Mouse (Mus musculus) forebrain, embryonic 10.5 days (tissue): ENCODE data around the gene Ccdc24. TPM values are rescaled to one million over a fixed set of nuclear protein-coding genes. Genes with fewer than 3 reads are reported as not detected.
A peak's percentile ranks its signal among the peaks of the same experiment; 100 is the strongest.

Source experiments
- DNase-seq: peaks from one replicate; pipeline ENCODE4 v3.0.0-alpha.2; 2017; ENCODE audit warnings: low spot score; ENCODE audit errors: extremely low spot score
- H3K27ac ChIP-seq: fragments of 300-500 bp; sonication (generic); 2 replicates; pipeline ENCODE4 v1.5.1; 2016; ENCODE audit warnings: mild to moderate bottlenecking
- H3K27me3 ChIP-seq: fragments of 300-500 bp; sonication (generic); 2 replicates; pipeline ENCODE4 v1.6.1; 2016; ENCODE audit warnings: mild to moderate bottlenecking; ENCODE audit not compliant: poor library complexity, severe bottlenecking
- H3K36me3 ChIP-seq: fragments of 300-500 bp; sonication (generic); replicated peaks from 2 replicates; pipeline ENCODE4 v1.6.1; 2016; ENCODE audit warnings: mild to moderate bottlenecking, moderate library complexity
- H3K4me1 ChIP-seq: fragments of 300-500 bp; sonication (generic); 2 replicates; pipeline ENCODE4 v1.6.1; 2016
- H3K4me3 ChIP-seq: fragments of 300-500 bp; sonication (generic); 2 replicates; pipeline ENCODE4 v1.5.1; 2016; ENCODE audit warnings: mild to moderate bottlenecking, moderate library complexity
- H3K9me3 ChIP-seq: fragments of 300-500 bp; sonication (generic); 2 replicates; pipeline ENCODE4 v1.6.1; 2016; ENCODE audit warnings: mild to moderate bottlenecking, moderate library complexity
- WGBS: fragments of 180-500 bp; shearing (Covaris S2); methylation state at CpG from one replicate; pipeline ENCODE4 v1.1.7; 2016; 5-methylcytosine and 5-hydroxymethylcytosine counted together
- polyA plus RNA-seq: library from polyadenylated mRNA; unstranded; fragments of >200 nt; fragmentation: Nextera tagmentation; extraction: Ambion mirVana; gene quantifications from 2 replicates; pipeline ENCODE4 v1.2.1, GENCODE M21; 2016

The Ccdc24 gene
- polyA plus RNA-seq, 1 experiment from 2014 or later = 1.2 TPM

- Histone ChIP-seq H3K4me3 (no peak overlapping the region), H3K27me3 (no peaks in the 10 kb centered on the region), H3K36me3 (peaks cover 50% of the 10 kb centered on the region), H3K9me3 (no peaks in the 10 kb centered on the region), H3K27ac (no peak overlapping the region), H3K4me1 (peaks cover 45% of the 10 kb centered on the region)
- 95% methylated on average over 15 of the region's 15 CpGs for WGBS
- DNase-seq = no peak
Observed at GRCm38 (mm10) chr4:117889471-117889870, 17.1 kb upstream of the Ccdc24 start.

- Histone ChIP-seq H3K4me3 (peak overlapping the region; percentile 69; the same call in 1 of the 2 replicates), H3K4me1 (peaks cover 57% of the 10 kb centered on the region), H3K27me3 (no peaks in the 10 kb centered on the region), H3K27ac (no peak overlapping the region), H3K9me3 (no peaks in the 10 kb centered on the region), H3K36me3 (peaks cover 46% of the 10 kb centered on the region)
- WGBS = 80% methylated on average over 2 of the region's 2 CpGs
- DNase-seq = no peak
Observed at GRCm38 (mm10) chr4:117887920-117888319, 15.6 kb upstream of the Ccdc24 start.

- H3K27ac ChIP-seq = peak within 1 kb of the TSS; percentile 83
- DNase-seq = peak; percentile 94
- H3K36me3 ChIP-seq = peaks cover 46% of the 10 kb centered on the region
- peaks cover 61% of the 10 kb centered on the region for H3K4me1 ChIP-seq
- under 1% methylated on average over 37 of the region's 37 CpGs for WGBS
- no peaks in the 10 kb centered on the region for H3K27me3 ChIP-seq
- peak within 1 kb of the TSS; percentile 69 for H3K4me3 ChIP-seq
- no peaks in the 10 kb centered on the region for H3K9me3 ChIP-seq
Observed at GRCm38 (mm10) chr4:117887133-117887532, 14.8 kb upstream of the Ccdc24 start, which contains the start of gene Atp6v0b. Gene Atp6v0b (minus strand): TSS chr4:117887333.

- DNase-seq = no peak
- Histone ChIP-seq H3K9me3 (no peaks in the 10 kb centered on the region), H3K27ac (peak overlapping the region; percentile 83), H3K27me3 (no peaks in the 10 kb centered on the region), H3K4me3 (peak overlapping the region; percentile 69), H3K4me1 (peaks cover 63% of the 10 kb centered on the region), H3K36me3 (peaks cover 46% of the 10 kb centered on the region)
- 4% methylated on average over 24 of the region's 24 CpGs for WGBS
Observed at GRCm38 (mm10) chr4:117886644-117887043, 14.3 kb upstream of the Ccdc24 start.

GRCm38 (mm10) chr4:117885994-117886393, 13.6 kb upstream of the Ccdc24 start:
- DNase-seq = no peak
- peak overlapping the region; percentile 69 for H3K4me3 ChIP-seq
- peaks cover 53% of the 10 kb centered on the region for H3K36me3 ChIP-seq
- H3K4me1 ChIP-seq = peaks cover 64% of the 10 kb centered on the region
- H3K9me3 ChIP-seq = no peaks in the 10 kb centered on the region
- no peaks in the 10 kb centered on the region for H3K27me3 ChIP-seq
- 84% methylated on average over 9 of the region's 9 CpGs for WGBS
- no peak overlapping the region for H3K27ac ChIP-seq

- 96% methylated on average over 10 of the region's 10 CpGs for WGBS
- Histone ChIP-seq H3K4me1 (peaks cover 64% of the 10 kb centered on the region), H3K36me3 (peaks cover 54% of the 10 kb centered on the region), H3K4me3 (no peak overlapping the region), H3K9me3 (no peaks in the 10 kb centered on the region), H3K27me3 (no peaks in the 10 kb centered on the region), H3K27ac (no peak overlapping the region)
- no peak for DNase-seq
Observed at GRCm38 (mm10) chr4:117885093-117885492, 12.7 kb upstream of the Ccdc24 start.

- 100% methylated on average over 1 of the region's 1 CpGs for WGBS
- H3K4me1 ChIP-seq = peaks cover 69% of the 10 kb centered on the region
- DNase-seq = no peak
- no peaks in the 10 kb centered on the region for H3K9me3 ChIP-seq
- peak overlapping the region; percentile 92 for H3K4me3 ChIP-seq
- H3K27me3 ChIP-seq = no peaks in the 10 kb centered on the region
- H3K27ac ChIP-seq = no peak overlapping the region
- peaks cover 54% of the 10 kb centered on the region for H3K36me3 ChIP-seq
Observed at GRCm38 (mm10) chr4:117884146-117884545, 11.8 kb upstream of the Ccdc24 start.

- peak; percentile 68 for DNase-seq
- WGBS = 1% methylated on average over 97 of the region's 103 CpGs
- H3K27me3 ChIP-seq = no peaks in the 10 kb centered on the region
- peaks cover 58% of the 10 kb centered on the region for H3K36me3 ChIP-seq
- peak within 1 kb of the TSS; percentile 96 for H3K27ac ChIP-seq
- H3K4me1 ChIP-seq = peaks cover 69% of the 10 kb centered on the region
- H3K9me3 ChIP-seq = no peaks in the 10 kb centered on the region
- H3K4me3 ChIP-seq = peak within 1 kb of the TSS; percentile 92
Observed at GRCm38 (mm10) chr4:117882701-117883691, 10.6 kb upstream of the Ccdc24 start, which contains the start of gene B4galt2. Gene B4galt2 (minus strand): TSS chr4:117883487.

- Histone ChIP-seq H3K27ac (no peak overlapping the region), H3K27me3 (no peaks in the 10 kb centered on the region), H3K4me1 (peaks cover 35% of the 10 kb centered on the region), H3K36me3 (peaks cover 76% of the 10 kb centered on the region), H3K9me3 (no peaks in the 10 kb centered on the region), H3K4me3 (no peak overlapping the region)
- DNase-seq = no peak
- WGBS = 87% methylated on average over 5 of the region's 5 CpGs
Observed at GRCm38 (mm10) chr4:117878703-117879102, 6.3 kb upstream of the Ccdc24 start.

GRCm38 (mm10) chr4:117878301-117878700, 5.9 kb upstream of the Ccdc24 start:
- Histone ChIP-seq H3K4me1 (peaks cover 33% of the 10 kb centered on the region), H3K27ac (no peak overlapping the region), H3K36me3 (peaks cover 80% of the 10 kb centered on the region), H3K9me3 (no peaks in the 10 kb centered on the region), H3K4me3 (no peak overlapping the region), H3K27me3 (no peaks in the 10 kb centered on the region)
- DNase-seq = no peak
- 82% methylated on average over 10 of the region's 10 CpGs for WGBS

GRCm38 (mm10) chr4:117873615-117874014, 1.3 kb upstream of the Ccdc24 start:
- H3K27me3 ChIP-seq = 0 out of 2 replicates have a peak, but pooled peaks cover 3% of the 10 kb centered on the region
- no peak for DNase-seq
- H3K36me3 ChIP-seq = peaks cover 57% of the 10 kb centered on the region
- H3K9me3 ChIP-seq = no peaks in the 10 kb centered on the region
- peaks cover 38% of the 10 kb centered on the region for H3K4me1 ChIP-seq
- H3K27ac ChIP-seq = no peak overlapping the region
- WGBS = 93% methylated on average over 9 of the region's 9 CpGs
- no peak overlapping the region for H3K4me3 ChIP-seq

- DNase-seq = no peak
- H3K4me3 ChIP-seq = peak overlapping the region; percentile 34; the same call in 1 of the 2 replicates
- H3K9me3 ChIP-seq = no peaks in the 10 kb centered on the region
- H3K36me3 ChIP-seq = peaks cover 41% of the 10 kb centered on the region
- H3K4me1 ChIP-seq = peaks cover 50% of the 10 kb centered on the region
- peaks cover 19% of the 10 kb centered on the region for H3K27me3 ChIP-seq
- H3K27ac ChIP-seq = no peak overlapping the region
- 57% methylated on average over 7 of the region's 7 CpGs for WGBS
Observed at GRCm38 (mm10) chr4:117871787-117872186, 570 bp downstream of the Ccdc24 start.

- no peak overlapping the region for H3K27ac ChIP-seq
- no peak overlapping the region for H3K4me3 ChIP-seq
- H3K9me3 ChIP-seq = no peaks in the 10 kb centered on the region
- DNase-seq = no peak
- H3K4me1 ChIP-seq = peaks cover 58% of the 10 kb centered on the region
- peaks cover 29% of the 10 kb centered on the region for H3K36me3 ChIP-seq
- H3K27me3 ChIP-seq = peaks cover 21% of the 10 kb centered on the region
- WGBS = 76% methylated on average over 1 of the region's 1 CpGs
Observed at GRCm38 (mm10) chr4:117870437-117870836, 1.9 kb downstream of the Ccdc24 start.
